Mouse (Mus musculus) gastrocnemius, postnatal 36 days (tissue): ENCODE data around the gene Car15. TPM values are rescaled to one million over a fixed set of nuclear protein-coding genes. Genes with fewer than 3 reads are reported as not detected.

Source experiments
- DNase-seq, 2 experiments: peaks; one replicate each; pipeline ENCODE4 v3.0.0; 2022
- intact Hi-C: fragments of 180-260 bp; cut with DNase I; formaldehyde crosslinking; loops from one replicate; pipeline ENCODE4 v1.15.1; 2025
- total RNA-seq, 2 experiments: library from RNA; stranded (reverse); gene quantifications; 2 replicates each; pipeline ENCODE4 v1.2.3; 2021

Gene Car15
- total RNA-seq, 2 experiments from 2014 or later, result 0.74 to 1.1 TPM

DNA sequence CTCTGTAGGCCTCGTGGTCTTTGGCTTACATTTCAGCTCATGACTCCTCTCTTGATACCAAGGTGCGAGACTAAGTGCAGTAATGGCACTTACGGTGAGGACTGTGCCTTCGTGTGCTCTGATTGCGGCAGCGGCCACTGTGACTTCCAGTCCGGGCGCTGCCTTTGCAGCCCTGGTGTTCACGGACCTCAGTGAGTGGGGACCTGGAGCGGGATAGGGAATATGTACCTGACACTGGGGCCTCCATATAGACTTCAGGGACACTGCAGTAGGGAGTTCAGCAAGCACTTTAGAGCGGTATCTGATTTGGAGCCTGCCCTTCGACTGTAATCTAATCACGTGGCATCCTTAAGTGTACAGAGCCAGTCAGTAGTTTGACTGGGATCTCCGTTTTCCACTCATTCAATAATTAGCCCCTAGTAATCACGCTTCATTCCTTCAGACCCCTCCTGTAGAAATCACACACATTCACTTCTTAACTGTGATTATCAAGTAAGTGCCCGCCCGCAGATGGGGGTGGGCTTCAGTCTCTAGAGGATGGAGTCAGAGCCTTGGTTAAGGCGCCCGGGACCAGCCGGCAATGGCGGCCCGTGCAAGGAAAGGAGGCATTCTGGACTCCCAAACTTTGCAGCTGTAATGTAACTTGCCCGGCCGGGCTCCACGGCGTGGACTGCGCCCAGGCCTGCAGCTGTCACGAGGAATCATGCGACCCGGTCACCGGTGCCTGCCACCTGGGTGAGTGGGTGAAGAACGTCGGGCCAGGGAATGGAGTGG, 34.3 kb downstream of the Car15 start:
- intact Hi-C loops, result no loop called here
- no peak for DNase-seq

DNA sequence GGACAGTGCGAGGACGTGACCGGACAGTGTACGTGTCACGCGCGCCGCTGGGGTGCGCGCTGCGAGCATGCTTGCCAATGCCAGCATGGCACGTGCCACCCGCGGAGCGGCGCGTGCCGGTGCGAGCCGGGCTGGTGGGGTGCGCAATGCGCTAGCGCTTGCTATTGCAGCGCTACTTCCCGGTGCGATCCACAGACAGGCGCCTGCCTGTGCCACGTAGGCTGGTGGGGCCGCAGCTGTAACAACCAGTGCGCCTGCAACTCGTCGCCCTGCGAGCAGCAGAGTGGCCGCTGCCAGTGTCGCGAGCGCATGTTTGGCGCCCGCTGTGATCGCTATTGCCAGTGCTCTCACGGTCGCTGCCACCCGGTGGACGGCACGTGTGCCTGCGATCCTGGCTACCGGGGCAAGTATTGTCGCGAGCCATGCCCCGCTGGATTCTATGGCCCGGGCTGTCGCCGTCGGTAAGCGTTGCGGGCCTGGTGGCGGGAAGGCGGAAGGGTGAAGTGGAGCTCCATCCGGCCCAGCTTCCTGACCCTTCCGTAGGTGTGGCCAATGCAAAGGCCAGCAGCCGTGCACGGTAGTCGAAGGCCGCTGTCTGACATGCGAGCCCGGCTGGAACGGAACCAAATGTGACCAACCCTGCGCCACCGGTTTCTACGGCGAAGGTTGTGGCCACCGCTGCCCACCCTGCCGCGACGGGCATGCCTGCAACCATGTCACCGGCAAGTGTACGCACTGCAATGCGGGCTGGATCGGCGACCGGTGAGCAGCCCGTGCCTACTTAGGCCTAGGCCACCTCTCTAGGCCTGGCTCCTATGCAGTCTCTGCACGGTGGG, 35.1 kb downstream of the Car15 start:
- intact Hi-C loops, result no loop called here

DNA sequence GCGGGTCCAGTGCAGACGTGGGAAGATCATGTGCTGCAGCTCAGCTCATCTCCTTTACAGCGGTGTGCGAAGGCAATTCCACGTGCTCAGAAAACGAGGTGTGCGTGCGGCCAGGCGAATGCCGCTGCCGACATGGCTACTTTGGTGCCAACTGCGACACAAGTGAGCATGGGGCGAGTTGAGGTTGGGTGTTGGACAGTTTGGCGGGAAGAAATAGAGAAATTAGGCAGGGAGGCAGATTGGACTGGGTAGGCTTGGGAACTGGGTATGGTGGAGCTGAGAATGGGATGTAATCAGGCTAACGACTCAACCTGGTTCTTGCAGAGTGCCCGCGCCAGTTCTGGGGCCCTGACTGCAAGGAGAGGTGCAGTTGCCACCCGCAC, 35.7 kb downstream of the Car15 start:
- intact Hi-C loops, result no loop called here
- no peak for DNase-seq

More for the DNA sequence above, 35.1 kb downstream of the Car15 start:
- no peak for DNase-seq

DNA sequence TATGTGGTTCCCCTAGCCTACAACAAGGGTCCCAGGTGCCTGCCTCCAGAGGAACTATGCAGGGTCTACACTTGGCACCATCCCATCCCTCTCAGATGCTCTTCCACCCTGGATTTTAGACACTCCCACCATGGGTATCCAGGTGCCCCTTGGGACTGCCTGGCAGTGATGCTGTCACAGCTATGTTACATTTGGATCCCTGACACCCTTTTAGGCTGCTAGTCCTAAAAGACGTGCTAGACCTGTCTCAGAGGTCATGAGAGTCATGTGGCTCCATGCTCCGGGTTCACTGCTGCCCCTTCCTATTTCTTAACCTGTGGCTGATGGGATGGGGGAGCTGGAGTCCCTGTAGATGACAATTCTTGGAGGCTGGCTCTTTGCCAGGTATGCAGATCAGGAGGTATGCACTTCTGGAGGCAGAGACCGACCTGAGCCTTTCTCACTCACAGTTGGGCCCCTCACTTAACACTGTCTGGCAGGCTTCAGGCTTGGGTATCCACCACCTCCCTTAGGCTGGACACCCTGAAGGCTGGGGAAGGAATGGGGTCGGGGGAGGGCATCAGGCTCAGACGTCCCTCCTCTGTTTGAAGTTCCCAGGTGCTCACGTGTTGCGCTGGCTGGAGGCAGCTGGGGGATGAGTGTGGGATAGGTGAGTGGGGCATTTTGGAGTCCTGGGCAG, 36.2 kb downstream of the Car15 start:
- no peak for DNase-seq
- intact Hi-C loops, result no loop called here

DNA sequence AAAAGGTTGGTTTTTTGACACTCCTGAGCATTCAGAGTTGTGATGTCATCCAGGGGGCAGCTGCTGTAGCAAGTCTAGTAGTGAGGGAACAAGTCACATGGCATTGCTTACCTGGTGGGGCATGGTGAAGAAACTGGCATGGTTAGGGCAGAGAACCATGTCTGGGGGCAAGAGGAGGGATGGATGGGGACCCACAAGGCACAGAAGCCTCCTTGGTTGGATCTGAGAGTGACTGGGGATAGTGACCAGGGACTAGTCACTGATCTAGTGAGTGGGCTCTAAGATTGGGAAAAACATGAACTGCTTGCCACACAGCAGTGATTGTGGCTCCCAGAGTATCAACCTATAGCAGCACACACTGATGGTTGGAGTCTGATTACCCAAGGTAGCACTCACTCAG, 38.6 kb downstream of the Car15 start:
- intact Hi-C loops, result no loop called here

DNA sequence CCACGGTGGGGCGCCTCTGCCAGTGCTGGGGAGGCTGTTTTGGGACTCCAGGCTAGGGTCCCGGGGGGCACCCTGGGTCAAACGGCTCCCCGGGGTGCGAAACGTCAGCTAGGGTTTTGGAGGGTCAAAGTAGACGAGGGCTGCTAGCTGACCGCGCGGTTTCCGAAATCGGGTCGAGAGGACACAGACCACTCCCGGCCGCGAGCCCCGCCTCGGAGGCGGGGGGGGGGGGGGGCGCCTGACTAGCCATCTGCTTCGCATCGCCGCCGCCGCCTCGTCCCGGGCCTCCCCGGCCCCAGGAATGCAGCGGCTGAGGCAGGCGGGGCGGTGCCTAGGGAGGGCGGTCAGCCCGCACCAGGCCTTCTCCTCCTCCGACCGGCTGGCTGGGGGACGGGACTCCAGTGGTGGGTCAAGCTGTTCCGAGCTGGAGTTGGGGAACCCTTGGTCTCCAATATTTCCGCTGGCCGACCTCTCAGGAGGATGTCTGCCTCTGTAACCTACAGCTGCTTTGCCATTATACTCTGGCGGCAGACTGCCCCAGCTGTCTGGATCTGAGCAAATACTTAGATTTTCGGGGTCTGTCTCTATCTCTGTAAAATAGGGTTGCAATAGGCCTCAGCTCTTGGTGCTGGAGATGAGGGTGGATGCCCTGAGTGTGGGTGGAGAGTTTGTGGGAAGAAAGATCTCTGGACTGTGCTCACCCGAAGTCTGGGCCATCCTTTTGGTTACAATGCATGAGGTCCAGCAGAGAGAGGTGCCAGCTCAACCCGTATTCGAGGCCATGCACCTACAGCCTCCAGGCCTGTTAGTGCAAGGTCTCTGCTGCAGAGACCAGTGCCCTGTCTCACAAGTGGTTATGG, 39.6 kb downstream of the Car15 start:
- intact Hi-C loops, result no loop called here
- peak; percentile 46 to 74 for DNase-seq

More for the DNA sequence above, 38.6 kb downstream of the Car15 start:
- DNase-seq, result no peak

DNA sequence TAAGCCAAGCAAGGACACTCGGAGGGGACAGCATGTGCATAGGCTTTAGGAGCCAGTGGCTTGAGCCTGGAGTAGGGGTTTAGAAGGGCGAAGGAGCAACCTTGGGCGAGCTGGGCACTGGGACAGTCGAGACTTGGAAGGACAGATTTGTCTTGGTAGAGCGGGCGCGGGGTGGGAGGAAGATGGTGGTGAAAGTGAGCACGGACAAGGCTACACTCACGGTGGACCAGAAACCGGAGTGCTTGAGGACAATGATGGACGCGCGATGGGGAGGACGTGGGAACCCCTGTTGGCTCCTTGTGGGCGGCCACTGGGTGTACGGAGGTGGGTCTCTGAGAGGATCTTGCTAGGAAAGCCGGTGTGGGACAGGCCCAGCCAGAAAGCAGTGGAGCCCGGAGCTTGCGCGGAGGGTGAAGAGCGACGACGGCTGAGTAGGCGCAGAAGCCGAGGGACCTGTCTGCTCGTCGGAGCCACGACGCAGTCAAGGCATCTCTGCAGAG, 40.3 kb downstream of the Car15 start:
- peak in 1 of 2 experiments; percentile 40 for DNase-seq
- intact Hi-C loops, result no loop called here

DNA sequence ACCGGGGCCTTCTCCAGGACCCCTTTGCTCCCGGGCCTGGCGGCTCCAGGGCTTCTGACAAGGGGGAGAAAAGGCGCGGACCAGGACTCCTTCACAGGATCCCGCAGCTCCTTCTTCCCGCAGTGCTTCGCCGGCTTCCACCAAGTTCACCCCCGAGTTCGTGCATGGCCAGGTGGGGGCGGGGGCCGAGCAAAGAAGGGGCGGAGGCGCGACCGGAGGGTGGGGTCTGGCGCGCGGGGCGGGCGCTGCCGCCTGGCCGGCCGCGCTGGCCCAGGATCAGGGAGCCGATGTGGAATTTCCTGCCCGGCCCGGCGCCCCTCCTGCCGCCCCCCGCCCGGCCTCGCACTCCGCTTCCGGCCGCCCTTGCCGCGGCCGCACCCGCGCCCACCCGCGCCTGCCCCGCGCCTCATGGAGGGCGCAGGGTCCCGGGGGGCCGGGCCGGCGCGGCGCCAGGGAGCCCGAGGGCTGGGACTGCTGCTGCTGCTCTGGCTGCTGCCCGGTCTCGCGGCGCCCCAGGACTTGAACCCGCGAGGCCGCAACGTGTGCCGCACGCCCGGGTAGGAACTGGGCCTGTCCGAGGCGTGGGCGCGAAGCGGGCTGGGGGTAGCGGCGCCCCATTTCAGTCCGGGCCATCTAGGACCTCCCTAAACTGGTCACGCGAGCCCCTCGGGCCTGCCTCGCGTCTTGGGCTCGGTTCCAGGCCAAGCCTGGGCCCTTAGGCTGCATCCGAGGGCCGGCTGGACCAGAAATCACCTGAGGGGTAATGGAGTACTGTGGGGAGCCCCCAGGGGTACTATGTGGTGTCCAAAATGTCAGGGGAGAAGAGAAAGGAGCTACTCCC, 41.0 kb downstream of the Car15 start, which contains the start of gene Scarf2:
Scarf2 (plus strand) TSS at position 312 of the 841 bp plus-strand sequence.
- DNase-seq, result peak; percentile 48 to 58
- intact Hi-C loops, result no loop called here

DNA sequence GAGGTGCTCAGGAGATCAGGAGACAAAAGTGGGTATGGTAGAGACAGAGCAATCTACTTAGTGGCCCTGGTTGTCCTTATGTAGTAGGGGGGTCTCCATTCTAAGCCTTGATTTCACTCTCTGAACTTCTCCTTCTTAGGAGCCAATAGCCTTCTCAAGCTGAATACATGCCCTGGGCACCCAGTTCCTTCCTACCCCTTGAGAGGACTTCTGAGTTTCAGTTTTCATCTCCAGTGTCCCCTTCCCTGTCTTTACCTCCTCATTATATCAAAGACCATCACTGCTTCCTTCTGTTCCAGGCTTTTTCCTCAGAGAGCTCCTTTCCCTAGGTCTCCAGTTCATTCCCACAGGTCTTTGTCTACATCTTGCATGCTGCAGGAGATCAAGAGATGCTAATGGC, 41.6 kb downstream of the Car15 start:
- intact Hi-C loops, result no loop called here
- no peak for DNase-seq

DNA sequence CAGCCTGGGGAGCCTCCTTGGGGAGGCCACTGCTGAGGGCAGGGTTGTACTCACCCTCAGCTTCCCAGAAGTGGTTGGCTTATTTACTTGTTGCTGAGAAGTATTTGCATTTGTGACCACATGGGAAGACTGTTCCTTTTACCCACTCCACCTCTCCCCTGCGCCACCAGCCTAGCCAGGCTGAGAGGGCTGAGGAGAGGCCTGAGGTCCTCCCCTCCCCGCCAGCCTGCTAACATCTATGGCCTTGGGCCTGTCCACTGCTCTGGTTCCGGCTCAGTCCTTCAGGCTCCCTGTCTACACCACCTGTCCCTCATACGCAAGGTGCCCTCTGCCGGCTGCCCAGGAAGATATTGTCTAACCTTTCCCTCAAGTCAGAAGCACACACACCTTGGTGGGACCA, 42.5 kb downstream of the Car15 start:
- DNase-seq, result no peak
- intact Hi-C loops, result no loop called here

DNA sequence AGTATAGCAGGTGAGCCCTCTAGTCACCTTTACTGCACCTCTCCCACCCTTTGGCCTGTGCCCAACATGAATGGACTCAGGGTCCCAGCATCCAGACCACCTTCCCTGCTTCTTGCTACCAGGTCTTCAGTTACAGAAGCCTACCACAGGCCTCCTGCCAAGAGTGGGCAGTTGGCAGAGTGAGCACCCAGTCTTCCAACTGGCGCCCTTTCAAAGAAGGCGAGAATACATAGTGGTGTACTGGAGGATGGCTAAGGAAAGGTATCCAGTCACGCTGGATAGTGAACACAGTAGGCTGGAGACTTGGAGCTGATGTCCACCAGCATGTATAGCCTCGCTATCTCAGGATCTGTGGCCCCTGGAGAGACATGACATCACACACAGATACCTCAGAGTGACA, 44.1 kb downstream of the Car15 start:
- no peak for DNase-seq
- intact Hi-C loops, result no loop called here

DNA sequence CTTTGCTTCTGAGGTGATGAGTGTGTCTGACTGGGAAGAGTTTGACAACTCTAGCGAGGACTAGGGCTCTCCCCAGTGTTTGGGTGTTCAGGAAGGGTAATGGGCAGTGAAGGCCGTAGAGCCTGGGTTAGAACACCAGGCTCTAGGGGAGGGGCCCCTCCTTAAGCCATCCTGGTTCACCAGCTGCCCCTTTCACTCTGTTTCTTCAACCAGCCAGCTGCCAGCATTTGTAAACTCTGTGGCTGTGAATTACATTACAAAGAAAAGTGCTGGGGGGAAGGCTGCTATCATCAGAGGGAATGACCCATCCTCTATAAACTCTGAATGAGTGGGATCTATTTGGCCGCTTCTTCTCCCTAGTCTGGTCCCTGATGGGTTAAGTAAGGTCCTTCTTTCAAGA, 45.4 kb downstream of the Car15 start:
- DNase-seq, result no peak
- intact Hi-C loops, result no loop called here

DNA sequence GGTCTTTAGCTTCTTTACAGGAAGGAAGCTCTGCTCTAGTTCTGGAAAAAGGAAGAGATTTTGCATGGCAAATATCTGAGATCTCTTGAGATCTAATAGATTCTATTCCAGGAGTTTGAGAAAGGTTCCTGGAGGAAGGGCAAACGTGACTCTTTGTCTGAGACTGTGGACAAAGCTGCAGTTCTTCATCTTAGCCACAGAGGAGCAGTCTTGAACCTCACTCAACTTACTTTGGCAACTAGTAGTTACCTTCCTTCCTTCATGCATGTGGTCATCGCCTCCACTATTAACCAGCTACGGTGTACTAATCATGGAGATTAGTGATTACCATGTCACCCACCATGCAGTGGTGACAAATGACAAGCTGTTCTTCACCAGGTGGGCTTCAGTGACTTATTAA, 52.8 kb downstream of the Car15 start:
- intact Hi-C loops, result no loop called here

More for the DNA sequence above, 52.8 kb downstream of the Car15 start:
- no peak for DNase-seq

Other genes with a start within 250 kb of the Car15 start
- gene Smpd4, start 219.0 kb downstream of the Car15 start, total RNA-seq, result 10 to 100 TPM in 1 of 2 experiments, 1 to 10 TPM in 1; 9.4 to 13.1 TPM
- gene Ccdc74a, start 191.9 kb downstream of the Car15 start, total RNA-seq, result under 1 TPM in 1 of 2 experiments, not detected in 1; 0.82 TPM
- gene Med15, start 105.5 kb downstream of the Car15 start, total RNA-seq, result 10 to 100 TPM; 16.5 to 20.0 TPM
- 10 to 100 TPM; 16.8 to 20.9 TPM for gene Klhl22, start 78.7 kb downstream of the Car15 start, total RNA-seq
- gene Scarf2, start 41.1 kb downstream of the Car15 start, total RNA-seq, result 1 to 10 TPM; 3.6 to 4.5 TPM
- gene B830017H08Rik, start 5.2 kb downstream of the Car15 start, total RNA-seq, result not detected
- under 1 TPM; 0.20 TPM for gene Gm20518, start 53.3 kb upstream of the Car15 start, total RNA-seq
- under 1 TPM in 1 of 2 experiments, not detected in 1; 0.08 TPM for gene Tssk1, start 55.9 kb upstream of the Car15 start, total RNA-seq
- gene Dgcr2, start 60.2 kb upstream of the Car15 start, total RNA-seq, result 10 to 100 TPM; 21.0 to 25.8 TPM
- not detected for gene Tssk2, start 60.3 kb upstream of the Car15 start, total RNA-seq
- 1 to 10 TPM; 5.2 to 7.2 TPM for gene Ess2, start 73.0 kb upstream of the Car15 start, total RNA-seq
- not detected for gene Gsc2, start 76.7 kb upstream of the Car15 start, total RNA-seq
- gene Slc25a1, start 89.9 kb upstream of the Car15 start, total RNA-seq, result 1 to 10 TPM; 2.7 to 5.5 TPM
- gene Vpreb2, start 142.1 kb upstream of the Car15 start, total RNA-seq, result not detected
- 10 to 100 TPM; 29.3 to 36.3 TPM for gene Dgcr6, start 214.5 kb upstream of the Car15 start, total RNA-seq